In genomic region chr19:5272801-5273733, GRCm38 (mm10) we compare ENCODE assay signal across 8 mouse cellular contexts. TPM values are rescaled to one million over a fixed set of nuclear protein-coding genes. Genes with fewer than 3 reads are reported as not detected.
DNase-seq lines count a peak whose midpoint lies in the region; ATAC-seq lines count a peak whose summit lies in the region.

Gene Pacs1 (minus strand): TSS chr19:5273119.

- peak; percentile 78 for ATAC-seq in common myeloid progenitor, adult 5-6 weeks (replicated peaks; ENCODE audit: low read depth, poor library complexity, severe bottlenecking)

- H3K36me3 ChIP-seq in megakaryocyte, embryonic 14.5 days (replicated peaks; ENCODE audit: low read length), result peaks cover 40% of the 10 kb centered on the region

- peaks cover 44% of the 10 kb centered on the region for H3K4me1 ChIP-seq in megakaryocyte, embryonic 14.5 days

- H3K9me3 ChIP-seq in megakaryocyte, embryonic 14.5 days, result no peaks in the 10 kb centered on the region

- peak; percentile 58 for DNase-seq in WW6 (ENCODE audit: low read depth, low spot score)
- DNase-seq in gastrocnemius, adult 8-10 months (ENCODE audit: low spot score in 2 of 2), result peak; percentile 75 to 81
- peak; percentile 47 for DNase-seq in hindlimb bud, embryonic 11.5 days (ENCODE audit: extremely low spot score, low read depth, low spot score)
- DNase-seq in left cerebral cortex, adult 8-10 months (ENCODE audit: low spot score in 2 of 2), result peak; percentile 72 to 81
- DNase-seq in right cerebral cortex, postnatal 10 days (ENCODE audit: low spot score in 2 of 2), result peak; percentile 91 to 93
- DNase-seq in urinary bladder, postnatal 25 days (ENCODE audit: low spot score), result peak; percentile 83

- peak within 1 kb of the TSS; percentile 100 for H3K4me3 ChIP-seq in megakaryocyte, embryonic 14.5 days (replicated peaks)

- H3K27me3 ChIP-seq in megakaryocyte, embryonic 14.5 days (replicated peaks), result no peaks in the 10 kb centered on the region

RNA-seq across cellular contexts. Expression of gene Pacs1, which starts in this region (rescaled TPM):
- total RNA-seq in common myeloid progenitor, adult 5-6 weeks (2017), result 9.7 and 20.6 TPM in 2 replicates
- total RNA-seq in gastrocnemius, adult 8-10 months (2022), result 1 to 10 TPM; 4.5 to 6.6 (median 5.4) TPM
- total RNA-seq in left cerebral cortex, adult 8-10 months (2022), result 10 to 100 TPM; 63.3 to 64.7 (median 64.5) TPM
- 40.2 and 130 TPM in 2 replicates for polyA plus RNA-seq in megakaryocyte, embryonic 14.5 days (2012; ENCODE audit: insufficient read depth, low replicate concordance)

Comparison
In these comparisons a context has a peak if more than half of its experiments do, and no peak if none do; other contexts are left out.
1. Peak in every context shown above with its lines: DNase-seq, ATAC-seq and H3K4me3 ChIP-seq.